Mouse (Mus musculus): ENCODE data around the gene Trim60.
"Not testable (repeated sequence)": the region's sequence is repeated elsewhere in the genome, so short reads cannot be mapped to it uniquely, and the experiment has no call there.

Trim60 gene

DNA sequence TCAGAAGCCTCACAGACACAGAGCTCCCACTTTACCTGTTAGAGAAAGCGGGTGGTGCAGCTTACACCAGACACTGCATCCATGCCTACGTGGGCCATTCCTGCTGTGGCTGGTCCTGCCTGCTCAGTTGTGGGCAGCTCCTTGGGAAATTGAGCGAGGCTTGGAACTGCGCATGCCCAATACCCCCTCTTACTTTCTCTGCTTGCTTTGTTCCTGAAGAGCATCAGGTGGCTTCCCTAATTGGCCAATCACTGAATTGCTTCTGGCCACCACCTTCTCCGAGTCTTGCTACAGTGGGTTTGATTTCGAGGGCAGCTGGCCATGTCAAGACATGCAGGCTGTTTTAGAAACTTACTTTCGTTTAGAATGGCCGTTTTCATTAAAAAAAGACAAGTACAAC lies at the start of gene Trim60, which contains the start of gene Trim61:
Trim60 (minus strand) TSS at position 162 of the 400 bp plus-strand sequence.
Trim61 (minus strand) TSS at position 101 of the 400 bp plus-strand sequence.
- DNase-seq (ENCODE audit: low spot score in 2 of 2) = no peak

DNA sequence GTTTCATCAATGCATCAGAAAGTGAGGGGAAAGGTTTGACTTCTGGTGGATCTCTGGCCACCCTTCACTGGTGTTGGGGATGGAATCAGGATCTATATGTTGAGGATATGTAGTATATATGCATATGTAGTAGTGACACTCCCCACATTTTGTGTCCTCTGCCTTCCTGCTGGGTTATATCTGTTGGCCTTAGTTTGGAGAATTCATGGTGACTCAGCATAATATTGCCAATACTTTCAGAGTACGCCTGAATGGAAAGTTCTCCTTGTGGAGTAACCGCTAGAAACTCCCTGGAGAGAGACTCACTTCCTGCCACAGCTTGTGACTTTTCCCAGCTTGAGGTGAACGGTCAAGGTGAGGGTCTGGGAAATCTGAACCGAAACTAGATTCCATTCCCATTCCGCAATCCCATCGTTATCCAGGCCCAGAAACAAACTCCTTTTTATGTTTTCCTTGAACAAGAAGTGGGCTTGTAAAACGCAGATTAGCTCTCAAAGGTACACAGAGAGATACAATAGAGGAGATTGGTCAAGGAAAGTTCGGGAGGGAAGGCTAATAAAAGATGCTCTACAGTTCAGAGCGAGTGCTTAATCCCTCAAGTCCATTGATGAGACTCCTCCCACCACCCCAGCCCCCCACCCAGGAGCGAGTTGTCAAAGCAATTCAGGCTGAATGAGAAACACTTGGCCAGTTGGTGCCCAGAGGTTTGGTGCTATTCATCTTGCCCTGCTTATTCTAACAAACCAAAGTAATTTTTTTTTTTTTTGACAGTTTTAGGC lies 49.5 kb upstream of the Trim60 start:
- DNase-seq (ENCODE audit: low spot score in 2 of 2) = no peak

DNA sequence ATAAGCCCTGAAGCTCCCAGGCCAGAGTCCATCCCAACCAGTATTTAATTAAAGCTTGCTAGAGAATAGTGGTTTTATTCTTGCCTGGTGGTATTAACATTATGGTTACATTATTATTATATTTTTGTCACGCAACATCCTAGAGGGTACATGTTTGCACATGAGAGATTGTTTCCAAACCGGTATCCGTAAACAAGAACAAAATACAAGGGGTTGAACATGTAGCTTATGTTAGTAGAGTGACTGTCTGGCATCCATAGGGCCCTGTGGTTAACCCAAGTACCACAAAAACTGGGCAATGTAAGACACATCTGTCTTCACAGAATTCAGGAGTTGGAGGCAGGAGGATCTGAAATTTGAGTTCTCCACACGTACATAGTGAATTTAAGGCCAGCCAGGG lies 48.6 kb upstream of the Trim60 start:
- DNase-seq (ENCODE audit: low spot score in 2 of 2) = no peak

DNA sequence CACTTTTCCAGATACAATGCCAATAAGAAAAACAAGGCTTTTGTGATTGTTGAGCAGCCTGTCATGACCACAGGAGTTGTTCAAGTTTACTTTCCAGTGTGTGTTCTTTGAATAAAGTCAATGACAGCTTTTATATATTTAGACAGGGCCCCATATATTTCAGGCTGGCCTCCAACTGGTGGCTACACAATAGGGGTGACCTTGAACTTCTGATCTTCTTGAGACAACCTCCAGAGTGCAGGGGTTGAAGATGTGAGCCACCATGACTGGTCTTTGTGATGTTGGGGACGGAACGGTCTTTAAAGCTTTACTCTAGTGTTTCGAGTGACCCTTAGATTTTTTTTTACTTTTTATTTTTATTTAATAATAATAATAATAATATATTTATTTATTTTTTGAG lies 47.2 kb upstream of the Trim60 start:
- DNase-seq (ENCODE audit: low spot score in 2 of 2) = no peak

DNA sequence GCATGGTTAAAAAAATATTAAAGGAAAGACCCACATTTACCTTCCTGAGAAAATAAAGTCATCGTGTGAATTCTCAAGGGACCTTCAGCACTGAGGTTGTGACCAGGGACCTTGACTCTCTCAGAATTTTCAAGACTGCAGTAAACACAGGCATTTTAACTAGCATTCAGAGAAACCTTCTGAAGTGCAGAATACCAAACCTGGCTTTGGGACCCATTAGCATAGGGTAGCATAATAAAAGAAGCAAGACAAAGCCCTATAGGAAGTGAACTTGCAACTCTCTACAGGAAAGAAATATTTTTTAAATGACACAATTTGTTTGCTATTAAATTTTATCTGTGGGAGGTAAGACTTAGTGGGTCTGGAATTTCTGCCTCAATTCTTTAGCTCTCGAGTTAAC lies 45.7 kb upstream of the Trim60 start:
- no peak for DNase-seq (ENCODE audit: low spot score in 2 of 2)

DNA sequence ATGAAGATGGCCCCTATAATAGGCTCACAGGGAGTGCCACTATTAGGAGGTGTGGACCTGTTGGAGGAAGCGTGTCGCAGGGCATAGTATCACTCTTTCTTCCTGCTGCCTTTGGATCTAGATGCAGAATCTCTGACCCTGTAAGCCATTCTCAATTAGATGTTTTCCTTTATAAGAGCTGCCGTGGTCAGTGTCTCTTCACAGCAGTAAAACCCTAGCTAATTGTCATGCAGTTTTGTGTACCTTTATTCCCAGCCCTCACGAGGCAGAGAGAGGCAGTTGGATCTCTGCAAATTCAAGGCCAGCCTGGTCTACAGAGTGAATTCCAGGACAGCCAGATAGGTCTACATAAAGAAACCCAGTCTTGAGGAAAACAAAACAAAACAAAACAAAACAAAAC lies 43.8 kb upstream of the Trim60 start:
- no peak for DNase-seq (ENCODE audit: low spot score in 2 of 2)

DNA sequence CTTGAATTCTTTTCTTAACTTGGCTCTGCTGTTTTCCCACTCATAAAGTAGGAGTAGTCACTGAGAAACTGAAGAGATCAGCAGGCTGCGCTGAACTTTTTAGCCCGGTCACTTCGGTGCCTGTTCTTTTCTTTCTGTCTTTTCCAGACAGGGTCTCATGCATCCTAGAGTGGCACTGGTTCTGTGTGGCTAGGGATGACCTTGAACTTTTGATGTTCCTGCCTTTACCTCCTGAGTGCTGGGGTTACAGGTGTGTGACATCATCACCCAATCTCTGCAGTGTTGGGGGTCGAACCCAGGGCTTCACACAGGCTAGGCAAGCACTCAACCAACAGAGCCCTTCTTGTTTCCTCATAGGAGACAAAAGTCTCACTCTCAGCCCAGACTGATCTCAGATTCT lies 38.3 kb upstream of the Trim60 start:
- no peak for DNase-seq (ENCODE audit: low spot score in 2 of 2)

DNA sequence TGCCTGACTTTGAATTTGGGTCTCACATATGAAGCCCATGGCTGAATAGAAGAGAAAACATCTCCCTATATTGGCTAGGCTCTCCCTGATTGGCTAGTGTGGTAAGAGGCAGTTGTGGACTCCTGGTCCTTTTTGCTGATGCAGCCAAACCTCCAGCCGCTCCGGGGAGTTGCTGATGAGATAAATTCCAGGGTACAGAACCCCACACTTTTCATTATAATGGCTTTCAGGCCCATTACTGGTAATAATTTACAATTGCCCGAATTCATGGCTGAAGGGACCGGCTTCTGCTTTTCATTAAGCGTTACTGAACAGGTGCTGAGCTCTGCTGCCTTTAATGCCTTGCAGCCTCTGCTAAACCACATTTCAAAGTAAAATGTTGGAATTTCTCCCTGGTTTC lies 35.6 kb upstream of the Trim60 start:
- no peak for DNase-seq (ENCODE audit: low spot score in 2 of 2)

DNA sequence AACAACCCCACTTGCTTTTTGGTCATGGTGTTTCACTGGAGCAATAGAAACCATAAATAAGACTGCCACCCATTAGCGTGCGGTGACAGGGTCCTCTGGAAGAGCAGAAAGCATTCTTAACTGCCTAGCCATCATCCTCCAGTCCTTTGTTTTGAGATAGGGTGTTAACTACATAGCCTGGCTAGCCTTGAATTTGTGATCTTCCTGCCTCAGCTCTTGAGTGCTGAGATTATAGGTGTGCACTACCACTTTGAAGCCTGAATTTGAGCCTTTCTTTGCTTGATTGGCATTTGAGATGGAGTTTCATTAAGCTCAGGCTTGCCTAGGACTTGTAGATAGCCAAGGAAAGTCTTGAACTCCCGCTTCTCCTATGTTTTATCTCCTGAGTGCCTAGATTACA lies 35.2 kb upstream of the Trim60 start:
- no peak for DNase-seq (ENCODE audit: low spot score in 2 of 2)

DNA sequence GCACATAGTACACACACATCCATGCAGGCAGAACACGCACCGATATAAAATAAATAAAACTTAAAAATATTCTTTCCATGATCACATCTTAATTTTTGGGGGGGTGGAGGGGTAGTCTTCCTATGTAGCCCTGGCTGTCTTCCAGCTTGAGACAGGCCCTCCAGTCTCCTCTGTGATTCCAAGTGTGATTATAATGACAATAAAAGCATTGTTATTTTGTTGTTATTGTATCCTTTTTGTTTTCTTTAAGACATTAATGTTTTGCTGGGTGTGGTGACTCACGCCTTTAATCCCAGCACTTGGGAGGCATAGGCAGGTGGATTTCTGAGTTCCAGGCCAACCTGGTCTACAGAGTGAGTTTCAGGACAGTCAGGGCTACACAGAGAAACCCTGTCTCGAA lies 29.4 kb upstream of the Trim60 start:
- DNase-seq (ENCODE audit: low spot score in 2 of 2) = no peak

DNA sequence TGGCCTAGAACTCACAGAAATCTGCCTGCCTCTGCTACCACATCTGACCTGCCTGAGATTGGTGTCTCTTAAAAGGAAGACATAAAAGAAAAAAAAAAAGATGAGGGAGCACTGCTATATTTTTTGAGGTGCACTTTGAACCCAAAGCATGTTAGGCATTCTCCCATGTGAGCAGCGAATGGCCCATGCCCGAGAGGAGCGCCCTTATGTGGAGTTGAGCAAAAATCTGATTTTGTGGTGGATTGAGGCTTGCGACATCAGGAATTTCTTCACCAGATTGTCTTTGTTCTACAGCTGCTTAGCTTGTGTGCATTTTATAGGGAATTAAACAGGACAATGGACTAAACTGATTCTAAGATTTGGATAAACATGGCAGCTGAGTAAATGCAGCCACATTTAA lies 28.8 kb upstream of the Trim60 start:
- no peak for DNase-seq (ENCODE audit: low spot score in 2 of 2)

DNA sequence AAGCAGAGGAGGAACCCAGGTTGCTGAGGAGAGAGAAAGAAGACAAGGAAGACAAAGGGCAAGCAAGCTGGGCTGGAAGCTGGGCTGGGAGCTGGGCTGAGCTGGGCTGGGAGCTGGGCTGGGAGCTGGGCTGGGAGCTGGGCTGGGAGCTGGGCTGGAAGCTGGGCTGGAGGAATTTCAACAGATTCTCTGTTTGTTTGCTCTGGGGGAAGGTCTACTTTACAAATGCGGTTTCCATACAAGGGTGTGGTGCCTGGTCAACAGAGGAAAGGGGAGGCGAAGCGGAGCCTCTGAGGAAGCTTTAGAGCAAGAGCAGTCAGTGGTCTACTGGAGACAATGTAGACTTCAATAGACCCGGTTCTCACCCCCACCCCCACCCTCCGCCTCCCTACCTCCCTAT lies 28.2 kb upstream of the Trim60 start:
- no peak for DNase-seq (ENCODE audit: low spot score in 2 of 2)

DNA sequence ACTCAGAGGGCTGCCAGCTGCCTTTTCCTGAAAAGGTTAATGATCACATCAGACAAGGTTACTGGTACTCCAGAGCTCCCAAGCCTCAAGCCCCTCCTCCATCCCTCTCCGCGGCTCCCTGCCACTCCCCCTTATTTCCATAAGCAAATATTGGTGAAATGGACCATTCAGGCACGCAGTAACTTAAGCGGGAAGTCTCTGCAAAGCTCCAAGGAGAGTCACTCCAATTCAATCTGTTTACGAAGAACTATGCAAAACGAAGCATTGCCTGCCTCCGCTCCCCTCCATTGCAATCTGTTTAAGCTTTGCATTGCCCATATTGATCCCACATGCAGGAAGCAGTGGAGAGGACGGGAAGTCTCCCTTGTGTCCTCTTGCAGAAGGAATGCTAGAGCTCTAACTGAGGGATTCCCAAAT lies 18.7 kb upstream of the Trim60 start, which contains the start of gene Apela:
Apela (minus strand) TSS at position 220 of the 417 bp plus-strand sequence.
- no peak for DNase-seq (ENCODE audit: low spot score in 2 of 2)

DNA sequence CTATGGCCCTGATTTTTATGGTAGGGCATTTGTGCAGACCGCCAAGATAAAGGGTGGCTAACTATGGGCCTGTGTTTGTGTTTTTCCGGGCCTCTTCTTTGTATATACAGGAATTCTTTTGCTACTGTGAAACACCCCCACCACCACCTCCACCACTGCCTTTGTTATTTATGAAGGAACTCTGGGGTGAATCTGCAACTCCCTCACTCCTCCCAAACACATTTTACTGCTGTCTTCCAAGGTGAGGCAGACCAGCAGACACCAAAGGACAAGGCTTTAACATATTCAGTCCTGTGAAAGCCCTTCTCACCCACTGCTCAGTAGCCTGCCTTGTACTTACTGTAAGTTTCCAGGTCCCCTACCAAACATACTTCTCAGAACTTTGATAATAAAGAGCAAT lies 15.8 kb upstream of the Trim60 start:
- no peak for DNase-seq (ENCODE audit: low spot score in 2 of 2)

DNA sequence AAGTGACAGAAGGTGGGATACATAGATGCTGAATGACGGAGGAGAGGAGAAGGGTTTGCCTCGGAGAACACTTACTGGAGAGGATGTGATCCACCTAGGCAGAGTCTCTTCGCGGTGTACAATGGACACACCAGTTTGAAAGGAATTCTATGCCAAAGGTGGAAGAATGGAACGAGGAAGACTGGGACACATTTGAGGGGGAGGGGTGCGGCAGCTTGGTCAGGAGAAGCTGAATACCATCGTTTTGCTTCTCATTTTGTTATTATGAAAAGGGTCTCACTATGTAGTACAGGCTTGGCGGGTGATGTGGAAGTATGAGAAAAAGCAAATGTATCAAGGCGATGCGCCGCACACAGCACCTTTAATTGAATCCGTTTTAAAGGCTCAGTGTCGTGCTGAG lies 14.7 kb upstream of the Trim60 start:
- DNase-seq (ENCODE audit: low spot score in 2 of 2) = no peak

DNA sequence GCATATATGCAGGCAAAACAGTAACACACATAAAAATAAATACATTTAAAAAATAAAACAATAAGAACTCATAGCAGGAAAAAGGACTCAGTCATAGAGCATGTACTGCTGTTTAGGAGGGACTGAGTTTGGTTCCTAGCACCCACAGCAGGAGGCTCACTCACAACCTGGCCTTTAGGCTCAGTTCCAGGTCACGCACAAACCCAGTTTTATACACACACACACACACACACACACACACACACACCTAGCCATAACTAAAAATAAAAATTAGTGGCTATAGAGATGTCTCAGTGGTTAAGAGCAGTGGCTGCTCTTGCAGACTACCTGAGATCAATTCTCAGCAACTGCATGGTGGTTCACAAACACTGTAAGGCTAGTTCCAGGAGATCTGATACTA lies 13.7 kb upstream of the Trim60 start:
- DNase-seq (ENCODE audit: low spot score in 2 of 2) = no peak

DNA sequence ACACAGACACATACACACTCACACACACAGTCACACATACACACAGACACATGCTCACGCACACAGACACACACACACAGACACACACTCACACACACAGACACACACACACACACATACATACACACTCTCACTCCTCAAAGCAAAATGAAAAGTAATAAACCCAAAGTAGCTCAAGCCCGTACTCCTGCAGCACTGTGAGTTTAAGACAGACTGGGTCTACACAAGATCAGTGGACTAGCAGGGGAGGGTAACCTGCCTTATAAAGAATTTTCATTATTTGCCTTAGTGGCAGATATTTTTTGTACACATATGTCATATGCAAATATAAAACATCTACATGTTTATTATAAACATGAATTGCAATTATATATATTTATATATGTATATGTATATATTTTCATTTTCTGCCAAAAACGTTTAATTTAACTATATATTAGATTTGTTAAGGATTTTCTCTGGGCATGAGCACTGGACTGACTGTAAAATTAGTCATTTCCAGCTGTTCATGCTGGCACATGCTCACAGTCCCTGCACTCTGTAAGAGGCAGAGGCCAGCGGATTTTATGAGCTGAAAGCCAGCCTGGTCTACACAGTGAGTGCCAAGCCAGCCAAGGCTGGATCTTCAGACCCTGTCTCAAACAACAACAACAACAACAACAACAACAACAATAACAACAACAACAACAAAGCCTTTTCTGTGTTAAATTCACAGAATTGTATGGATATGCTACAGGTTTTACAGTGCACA lies 12.5 kb upstream of the Trim60 start:
- DNase-seq (ENCODE audit: low spot score in 2 of 2) = no peak

DNA sequence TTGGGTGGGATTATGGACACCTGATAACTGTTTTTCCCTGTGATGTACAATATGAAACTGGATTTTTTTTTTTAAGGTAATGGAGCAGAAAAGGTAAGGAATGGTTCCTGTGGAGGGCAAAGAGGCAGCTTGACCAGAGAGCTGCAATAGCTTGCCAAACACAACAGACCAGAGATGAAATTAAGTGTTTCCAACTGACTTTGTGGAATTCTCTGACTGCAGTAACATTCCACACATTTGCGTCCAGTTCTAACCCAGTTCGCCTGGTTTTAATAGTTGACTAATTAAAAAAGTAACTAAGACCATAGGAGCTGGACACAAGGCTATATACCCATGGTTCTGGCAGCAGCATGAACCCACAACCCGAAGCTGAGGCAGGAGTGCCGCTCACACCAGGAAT lies 11.4 kb upstream of the Trim60 start:
- DNase-seq (ENCODE audit: low spot score in 2 of 2) = no peak

DNA sequence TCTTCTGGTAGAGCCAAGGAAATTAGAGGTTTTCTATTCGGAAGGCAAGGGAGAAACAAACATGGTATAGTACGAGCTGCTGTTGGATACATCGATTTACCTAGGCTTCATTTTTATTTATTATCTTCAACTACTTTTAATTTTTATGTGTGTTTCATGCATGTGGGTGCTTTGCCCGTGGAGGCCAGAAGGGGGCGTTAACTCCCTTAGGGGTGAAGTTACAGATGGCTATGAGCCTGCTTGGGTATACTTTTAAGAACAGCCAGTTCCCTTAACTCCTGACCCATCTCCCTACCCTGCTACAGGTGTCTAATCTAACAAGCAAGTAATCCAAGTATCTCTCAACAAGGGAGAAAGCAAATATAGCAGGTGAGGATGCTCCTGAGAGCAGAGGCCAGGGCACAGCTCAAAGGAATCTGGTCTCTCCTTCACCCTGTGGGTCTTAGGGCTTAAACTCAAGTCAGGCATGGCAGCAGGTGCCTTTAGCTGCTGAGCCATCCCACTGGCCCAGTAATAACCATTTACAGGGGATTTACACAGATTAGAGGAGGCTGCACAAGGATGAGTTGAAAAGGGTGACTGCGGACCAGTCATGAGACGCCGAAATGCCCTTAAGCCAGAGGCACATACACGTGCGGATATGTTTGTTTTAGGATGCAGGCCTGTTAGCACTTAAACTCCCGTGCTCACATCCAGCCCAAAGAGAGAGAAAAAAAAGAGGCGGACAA lies 10.7 kb upstream of the Trim60 start:
- no peak for DNase-seq (ENCODE audit: low spot score in 2 of 2)

DNA sequence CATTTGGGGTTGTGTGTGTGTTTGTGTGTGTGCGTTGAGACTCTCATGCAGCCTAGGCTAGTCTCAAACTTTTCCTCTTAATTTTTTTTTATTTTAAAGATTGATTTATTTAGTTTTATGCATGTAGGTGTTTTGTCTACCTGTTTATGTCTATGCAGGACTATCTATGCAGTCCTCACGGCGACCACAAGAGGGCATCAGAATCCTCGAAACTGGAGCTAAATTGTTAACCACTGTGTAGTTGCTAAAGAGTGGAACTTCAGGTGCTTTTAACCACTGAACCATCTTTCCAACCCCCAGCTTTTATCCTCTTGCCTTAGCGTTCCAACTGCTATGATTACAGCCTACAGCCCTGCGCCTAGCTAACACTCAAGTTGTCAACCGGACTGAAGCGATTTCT lies 4.1 kb upstream of the Trim60 start:
- DNase-seq (ENCODE audit: low spot score in 2 of 2) = peak; percentile 51 to 52

DNA sequence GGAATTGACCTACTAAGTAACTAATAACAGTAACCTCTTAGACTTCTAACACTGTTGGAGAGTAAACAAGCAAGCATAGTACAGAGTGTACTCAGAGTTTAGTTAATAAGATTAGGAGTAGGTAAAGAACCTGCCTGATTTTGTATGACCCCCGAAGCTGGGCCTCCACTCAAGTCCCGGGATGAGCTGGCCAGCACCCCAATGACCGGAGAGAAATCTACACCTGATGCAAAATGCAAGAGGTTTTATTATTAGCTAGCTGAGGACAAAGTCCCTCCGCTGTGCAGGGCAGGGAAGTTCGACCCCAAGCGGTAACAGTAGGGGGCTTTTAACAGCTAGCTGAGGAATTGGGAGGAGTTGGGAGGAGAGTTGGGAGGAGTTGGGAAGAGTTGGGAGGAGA lies 10.8 kb downstream of the Trim60 start:
- not testable (repeated sequence) for DNase-seq (ENCODE audit: low spot score in 2 of 2)

DNA sequence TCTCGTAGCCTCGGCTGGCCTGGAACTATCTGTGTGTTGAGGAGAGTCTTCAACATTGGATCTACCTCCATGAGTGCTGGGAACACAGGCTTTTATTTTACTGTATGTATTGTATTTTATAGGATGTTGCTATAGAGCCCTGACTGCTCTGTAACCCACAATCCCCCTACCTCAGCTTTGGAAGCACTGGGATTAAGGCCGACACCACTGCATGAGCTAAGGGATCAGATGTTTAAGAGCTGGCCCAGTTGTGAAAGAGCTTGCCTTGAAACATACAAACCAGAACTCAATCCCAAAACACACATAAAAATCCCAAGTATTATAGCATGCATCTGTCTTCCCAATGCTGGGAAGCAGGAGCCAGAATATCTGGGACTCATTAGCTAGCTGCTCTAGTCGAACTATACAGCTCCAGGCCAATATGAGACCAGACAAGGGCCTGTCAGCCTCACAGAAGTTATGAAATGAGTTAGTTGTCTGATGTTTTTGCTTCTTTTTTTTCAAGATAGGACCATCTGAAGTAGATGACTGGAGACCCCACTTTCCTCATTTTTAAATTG lies 19.5 kb downstream of the Trim60 start:
- DNase-seq (ENCODE audit: low spot score in 2 of 2) = no peak

Measured in urinary bladder, postnatal 36 days (tissue).